Mouse (Mus musculus): ENCODE data around the gene Fggy. TPM values are rescaled to one million over a fixed set of nuclear protein-coding genes. Genes with fewer than 3 reads are reported as not detected.

The Fggy gene
- total RNA-seq, 1 experiment from 2014 or later, result not detected

- no peak for ATAC-seq (replicated peaks; ENCODE audit: insufficient number of reproducible peaks, low FRiP score, low TSS enrichment, poor library complexity, severe bottlenecking)
These were observed 352.7 kb downstream of the Fggy start for GRCm38 (mm10) chr4:95909689-95910654.

GRCm38 (mm10) chr4:95913026-95913425, 355.7 kb downstream of the Fggy start:
- ATAC-seq (replicated peaks; ENCODE audit: insufficient number of reproducible peaks, low FRiP score, low TSS enrichment, poor library complexity, severe bottlenecking), result no peak

GRCm38 (mm10) chr4:95915628-95916579, 358.6 kb downstream of the Fggy start:
- no peak for ATAC-seq (replicated peaks; ENCODE audit: insufficient number of reproducible peaks, low FRiP score, low TSS enrichment, poor library complexity, severe bottlenecking)

- ATAC-seq (replicated peaks; ENCODE audit: insufficient number of reproducible peaks, low FRiP score, low TSS enrichment, poor library complexity, severe bottlenecking), result no peak
These were observed 360.4 kb downstream of the Fggy start for GRCm38 (mm10) chr4:95917703-95918102.

GRCm38 (mm10) chr4:95920448-95920847, 363.1 kb downstream of the Fggy start:
- no peak for ATAC-seq (replicated peaks; ENCODE audit: insufficient number of reproducible peaks, low FRiP score, low TSS enrichment, poor library complexity, severe bottlenecking)

GRCm38 (mm10) chr4:95924210-95925184, 367.2 kb downstream of the Fggy start:
- peak; percentile 74 for ATAC-seq (replicated peaks; ENCODE audit: insufficient number of reproducible peaks, low FRiP score, low TSS enrichment, poor library complexity, severe bottlenecking)

GRCm38 (mm10) chr4:95928846-95929245, 371.5 kb downstream of the Fggy start:
- ATAC-seq (replicated peaks; ENCODE audit: insufficient number of reproducible peaks, low FRiP score, low TSS enrichment, poor library complexity, severe bottlenecking), result no peak

GRCm38 (mm10) chr4:95929936-95930335, 372.6 kb downstream of the Fggy start:
- no peak for ATAC-seq (replicated peaks; ENCODE audit: insufficient number of reproducible peaks, low FRiP score, low TSS enrichment, poor library complexity, severe bottlenecking)

- no peak for ATAC-seq (replicated peaks; ENCODE audit: insufficient number of reproducible peaks, low FRiP score, low TSS enrichment, poor library complexity, severe bottlenecking)
These were observed 374.0 kb downstream of the Fggy start for GRCm38 (mm10) chr4:95931331-95931730.

- ATAC-seq (replicated peaks; ENCODE audit: insufficient number of reproducible peaks, low FRiP score, low TSS enrichment, poor library complexity, severe bottlenecking), result no peak
These were observed 376.6 kb downstream of the Fggy start for GRCm38 (mm10) chr4:95933801-95934356.

GRCm38 (mm10) chr4:95934384-95935035, 377.2 kb downstream of the Fggy start:
- no peak for ATAC-seq (replicated peaks; ENCODE audit: insufficient number of reproducible peaks, low FRiP score, low TSS enrichment, poor library complexity, severe bottlenecking)

GRCm38 (mm10) chr4:95938701-95939100, 381.4 kb downstream of the Fggy start:
- ATAC-seq (replicated peaks; ENCODE audit: insufficient number of reproducible peaks, low FRiP score, low TSS enrichment, poor library complexity, severe bottlenecking), result no peak

- no peak for ATAC-seq (replicated peaks; ENCODE audit: insufficient number of reproducible peaks, low FRiP score, low TSS enrichment, poor library complexity, severe bottlenecking)
These were observed 390.6 kb downstream of the Fggy start for GRCm38 (mm10) chr4:95947896-95948295.

GRCm38 (mm10) chr4:95953328-95953727, 396.0 kb downstream of the Fggy start:
- no peak for ATAC-seq (replicated peaks; ENCODE audit: insufficient number of reproducible peaks, low FRiP score, low TSS enrichment, poor library complexity, severe bottlenecking)

- peak; percentile 93 for ATAC-seq (replicated peaks; ENCODE audit: insufficient number of reproducible peaks, low FRiP score, low TSS enrichment, poor library complexity, severe bottlenecking)
These were observed 409.8 kb downstream of the Fggy start, which contains the start of gene Hook1 for GRCm38 (mm10) chr4:95966928-95967724. Gene Hook1, plus strand, starts transcription at chr4:95967240.
